Mouse (Mus musculus): ENCODE data around the gene Vmn2r60.
"Not testable (repeated sequence)": the region's sequence is repeated elsewhere in the genome, so short reads cannot be mapped to it uniquely, and the experiment has no call there.

Vmn2r60 gene

GRCm38 (mm10) chr7:42107470-42107869 lies at the start of gene Vmn2r60:
Gene Vmn2r60 (plus strand): TSS chr7:42107770.
- no peak for DNase-seq (ENCODE audit: extremely low spot score, low spot score)

- no peak for DNase-seq (ENCODE audit: extremely low spot score, low spot score)
Observed at GRCm38 (mm10) chr7:42058923-42059322, 48.6 kb upstream of the Vmn2r60 start, which contains the start of gene Vmn2r59. Gene Vmn2r59 (minus strand): TSS chr7:42059023.

- DNase-seq (ENCODE audit: extremely low spot score, low spot score): not testable (repeated sequence)
Observed at GRCm38 (mm10) chr7:42107061-42107460, 509 bp upstream of the Vmn2r60 start.
